Mouse (Mus musculus) T-helper 17 cell (primary cell): ENCODE measurements around the gene Lhx5.

Source experiments
- in situ Hi-C, 2 experiments: fragments of 300-600 bp; cut with MboI, MseI; formaldehyde crosslinking; loops; 1 replicate in 1 of 2; 2 replicates in 1 of 2; pipeline ENCODE4 v1.15.1; 2025; ENCODE audit warnings: high pct_unique_total_duplicates in 2 of 2

The Lhx5 gene

DNA sequence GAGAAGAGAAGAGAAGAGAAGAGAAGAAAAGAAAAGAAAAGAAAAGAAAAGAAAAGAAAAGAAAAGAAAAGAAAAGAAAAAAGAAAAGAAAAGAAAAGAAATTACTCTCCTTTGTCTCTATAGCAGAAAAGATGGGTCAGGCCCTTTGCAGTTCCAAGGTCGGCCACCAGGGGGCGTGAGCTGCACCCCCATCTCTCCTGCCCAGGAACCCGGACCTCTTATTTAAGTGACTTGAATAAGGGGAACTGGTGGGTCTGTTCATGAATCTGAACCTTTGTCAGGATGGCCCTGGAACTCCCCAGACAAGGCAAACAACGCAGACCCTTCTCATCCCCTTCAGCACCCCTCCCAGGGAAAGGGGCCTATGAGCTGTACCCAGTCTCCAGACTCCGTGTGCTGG, 33.6 kb downstream of the Lhx5 start:
- in situ Hi-C loops: no loop called here

DNA sequence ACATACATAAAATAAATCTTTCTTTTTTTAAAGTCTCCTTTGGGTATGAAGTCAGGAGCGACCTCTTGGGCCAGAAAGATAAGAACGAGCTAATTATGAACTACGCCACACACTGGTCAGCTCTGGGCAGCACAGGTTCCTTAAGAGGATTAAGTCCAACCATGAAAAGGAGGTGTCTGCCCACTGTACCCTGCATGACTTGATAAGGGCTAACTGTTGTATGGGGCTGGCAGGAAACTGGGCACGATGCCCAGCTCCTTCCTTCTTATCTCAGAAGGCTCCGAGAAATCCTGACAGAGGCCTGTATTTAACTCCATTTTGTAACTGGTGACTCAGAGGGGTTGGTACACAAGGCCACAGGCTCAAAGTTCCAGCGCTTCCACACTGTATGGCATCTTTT, 34.4 kb downstream of the Lhx5 start:
- in situ Hi-C loops: no loop called here

DNA sequence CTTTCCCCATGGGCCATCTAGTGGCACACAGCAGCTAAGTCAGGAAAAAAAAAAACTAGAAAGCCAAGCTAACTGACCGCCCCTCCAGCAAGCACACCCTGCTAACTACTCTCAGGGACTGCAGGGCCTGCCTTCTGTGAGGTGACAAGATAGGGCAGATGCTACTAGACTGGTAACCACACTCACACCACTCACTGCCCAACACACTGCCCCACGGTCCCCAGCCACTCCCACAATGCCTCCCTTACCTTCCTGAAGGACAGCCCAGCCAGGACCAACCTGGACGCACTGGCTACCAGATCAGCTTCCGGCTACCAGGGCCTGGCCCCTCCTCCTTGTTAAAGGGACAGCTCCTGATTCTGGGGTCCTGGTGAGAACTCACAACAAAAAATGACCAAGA, 35.5 kb downstream of the Lhx5 start:
- in situ Hi-C loops: no loop called here

DNA sequence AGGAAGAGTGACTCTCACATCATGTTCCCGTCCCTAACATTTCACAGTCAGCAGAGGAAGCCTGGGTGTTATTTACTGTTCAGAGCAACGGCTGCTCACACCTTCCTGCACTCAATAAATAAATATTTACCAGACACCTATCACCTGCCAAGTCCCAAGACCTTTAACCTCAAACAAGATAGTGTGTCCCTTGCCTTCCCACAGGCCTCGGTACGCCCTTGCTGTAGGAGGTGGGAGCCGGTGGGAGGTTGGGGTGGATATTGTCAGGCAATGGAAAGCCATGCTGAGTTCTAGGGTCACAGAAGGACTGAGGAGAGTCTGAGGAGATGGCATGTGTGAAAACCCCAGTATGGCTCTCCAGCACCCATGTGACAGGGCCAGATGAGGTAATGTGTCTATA, 36.8 kb downstream of the Lhx5 start:
- in situ Hi-C loops: no loop called here

DNA sequence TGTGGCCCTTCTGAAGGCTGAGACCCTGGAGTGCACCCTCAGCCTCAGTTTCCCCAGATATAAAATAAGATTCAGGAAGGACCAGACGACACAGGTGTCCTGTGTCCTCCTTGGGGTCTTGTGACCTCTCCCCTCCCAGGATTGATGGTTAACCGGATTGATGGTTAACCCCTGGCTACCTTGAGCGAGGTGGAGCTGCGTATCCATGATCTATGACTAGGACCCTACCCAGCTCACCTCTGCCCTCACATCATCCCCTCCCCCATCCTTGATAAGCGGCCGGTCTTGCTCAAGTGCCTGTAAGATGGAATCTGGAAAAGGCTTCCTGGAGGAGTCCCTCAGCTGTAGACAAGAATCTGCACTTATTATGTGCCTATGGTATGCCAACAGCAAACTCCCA, 37.3 kb downstream of the Lhx5 start:
- in situ Hi-C loops: no loop called here

DNA sequence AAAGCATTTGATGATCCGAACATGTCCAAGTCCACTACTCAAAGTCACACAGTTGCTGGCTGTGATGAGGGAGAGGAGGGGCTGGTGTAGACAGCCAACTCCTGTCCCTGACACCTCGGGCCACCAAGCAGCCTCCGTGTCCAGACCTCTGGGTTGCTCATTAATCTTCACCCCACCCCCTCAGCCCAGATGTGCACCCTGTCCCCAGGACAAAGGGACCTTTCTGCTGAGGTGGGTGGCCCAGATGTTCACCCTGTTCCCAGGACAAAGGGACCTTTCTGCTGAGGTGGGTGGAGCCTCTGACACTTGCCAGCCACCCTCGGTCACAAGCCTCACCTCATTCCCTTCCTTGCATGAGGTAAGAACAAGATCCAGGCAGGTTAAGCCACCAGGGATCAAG, 40.0 kb downstream of the Lhx5 start:
- in situ Hi-C loops: no loop called here

DNA sequence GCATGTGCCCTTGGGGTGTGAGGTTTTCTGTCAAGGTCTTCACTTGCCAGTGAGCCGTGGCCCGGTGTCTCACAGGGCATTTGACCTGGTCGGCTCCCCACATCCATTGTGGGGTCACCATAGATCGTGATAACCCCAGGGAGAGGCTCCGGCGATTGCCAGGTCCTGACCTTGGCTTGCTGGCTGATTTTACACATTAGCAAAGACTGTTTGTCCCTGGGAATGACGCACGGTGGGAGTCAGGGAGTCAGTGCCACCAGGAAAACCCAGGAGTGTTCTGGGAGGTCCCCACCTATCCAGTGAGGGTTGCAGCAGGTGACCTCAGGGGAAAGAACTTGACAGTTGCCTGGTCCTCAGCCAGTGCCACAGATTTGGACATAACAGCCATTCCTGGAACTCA, 41.3 kb downstream of the Lhx5 start, which contains the start of gene Sdsl:
Gene Sdsl, minus strand, starts transcription at position 41 of the 400 bp plus-strand sequence.
- in situ Hi-C loops: no loop called here

DNA sequence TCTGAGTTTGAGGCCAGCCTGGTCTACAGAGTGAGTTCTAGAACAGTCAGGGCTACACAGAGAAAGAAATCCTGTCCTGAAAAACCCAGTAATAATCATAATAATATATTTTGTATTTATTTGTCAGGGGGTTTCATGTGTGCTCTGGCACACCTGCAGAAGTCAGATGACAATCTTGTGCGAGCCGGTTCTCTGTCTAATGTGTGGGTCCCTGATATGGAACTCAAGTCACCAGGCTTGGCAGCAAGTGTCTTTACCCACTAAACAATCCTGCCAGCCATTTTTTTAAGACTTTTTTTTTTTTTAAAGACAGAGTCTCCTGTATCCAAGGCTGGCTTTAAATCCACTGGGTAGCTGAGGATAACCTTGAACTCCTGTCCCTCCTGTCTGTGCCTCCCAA, 41.9 kb downstream of the Lhx5 start:
- in situ Hi-C loops: no loop called here

DNA sequence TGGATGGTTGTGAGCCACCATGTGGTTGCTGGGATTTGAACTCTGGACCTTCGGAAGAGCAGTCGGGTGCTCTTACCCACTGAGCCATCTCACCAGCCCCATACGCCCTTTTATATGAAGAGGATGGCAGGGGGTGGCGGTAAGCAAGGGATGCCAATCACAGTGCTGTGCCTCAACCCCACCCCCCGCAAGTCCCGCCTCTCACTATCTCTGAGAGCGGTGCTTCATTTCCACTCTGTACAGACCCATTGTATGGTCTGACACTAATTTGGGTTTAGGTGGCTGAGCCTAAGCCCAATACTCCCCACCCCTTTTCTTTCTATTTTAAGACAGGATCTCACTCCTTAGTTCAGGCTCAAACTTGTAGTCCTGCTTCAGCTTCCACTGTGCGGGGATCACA, 44.4 kb downstream of the Lhx5 start:
- in situ Hi-C loops: no loop called here

DNA sequence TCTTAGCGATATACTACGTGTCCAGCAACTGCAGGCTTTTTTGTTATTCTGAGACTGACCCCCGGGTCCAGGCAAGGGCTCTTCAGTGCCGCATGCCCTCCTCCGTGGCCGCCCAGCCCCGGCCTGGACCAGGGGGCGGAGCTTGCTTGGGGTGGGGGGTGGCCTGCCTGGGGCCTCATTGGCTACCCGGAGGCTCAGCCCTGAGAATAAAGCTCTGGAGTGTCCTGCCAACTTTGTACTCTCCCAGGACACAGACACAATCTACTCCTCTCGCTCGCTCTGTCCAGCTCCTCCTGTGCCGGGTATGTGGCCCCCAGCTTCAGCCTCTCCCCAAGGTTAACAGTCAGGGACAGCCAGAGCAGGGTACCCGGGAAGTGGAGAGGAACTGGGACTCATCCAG, 44.8 kb downstream of the Lhx5 start, which contains the start of gene Sds:
Gene Sds, plus strand, starts transcription at position 231 of the 400 bp plus-strand sequence.
- in situ Hi-C loops: no loop called here

DNA sequence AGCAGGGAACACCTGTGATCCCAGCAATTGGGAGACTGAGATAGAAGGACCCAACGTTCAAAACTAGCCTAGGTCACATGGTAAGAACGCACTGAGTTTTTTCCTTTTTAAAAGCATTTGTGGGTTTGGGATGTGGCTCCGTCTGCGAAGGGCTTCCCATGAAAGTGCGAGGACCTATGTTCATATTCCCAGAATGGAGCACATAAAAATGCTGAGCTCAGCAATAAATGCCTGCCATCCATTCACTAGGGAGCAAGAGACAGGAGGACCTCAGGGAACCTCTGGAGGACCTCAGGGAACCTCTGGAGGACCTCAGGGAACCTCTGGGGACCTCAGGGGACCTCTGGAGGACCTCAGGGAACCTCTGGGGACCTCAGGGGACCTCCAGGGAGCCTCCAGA, 46.5 kb downstream of the Lhx5 start:
- in situ Hi-C loops: no loop called here

DNA sequence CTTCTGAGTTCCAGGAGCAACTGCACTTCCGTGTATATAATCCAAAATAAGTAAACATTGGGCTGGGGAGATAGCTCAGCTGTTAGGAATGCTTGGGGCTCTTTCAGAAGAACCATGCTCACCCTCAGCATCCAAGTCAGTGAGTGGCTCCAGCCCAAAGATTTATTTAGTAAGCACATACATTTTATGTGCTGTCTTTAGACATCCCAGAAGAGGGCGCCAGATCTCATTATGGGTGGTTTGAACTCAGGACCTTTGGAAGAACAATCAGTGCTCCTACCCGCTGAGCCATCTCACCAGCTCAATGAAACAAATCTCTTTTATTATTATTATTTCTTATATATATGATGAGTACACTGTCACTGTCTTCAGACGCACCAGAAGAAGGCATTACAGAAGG, 48.0 kb downstream of the Lhx5 start:
- in situ Hi-C loops: no loop called here

DNA sequence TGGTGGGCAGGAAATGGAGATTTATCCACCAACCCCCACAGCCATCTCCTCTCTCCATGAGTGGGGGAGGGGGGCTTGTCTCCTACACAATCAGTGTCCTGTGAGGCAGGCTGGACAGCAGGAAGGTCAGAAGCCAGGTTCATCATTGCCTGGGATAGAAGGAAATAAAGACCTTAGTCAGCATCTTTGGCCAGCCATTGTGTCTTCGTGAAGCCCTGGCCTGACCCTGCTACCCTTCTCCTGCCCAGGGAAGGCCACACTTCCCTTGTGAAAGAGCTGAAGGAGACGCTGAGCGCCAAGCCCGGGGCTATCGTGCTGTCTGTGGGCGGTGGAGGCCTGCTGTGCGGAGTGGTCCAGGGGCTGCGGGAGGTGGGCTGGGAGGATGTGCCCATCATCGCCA, 49.7 kb downstream of the Lhx5 start:
- in situ Hi-C loops: no loop called here

DNA sequence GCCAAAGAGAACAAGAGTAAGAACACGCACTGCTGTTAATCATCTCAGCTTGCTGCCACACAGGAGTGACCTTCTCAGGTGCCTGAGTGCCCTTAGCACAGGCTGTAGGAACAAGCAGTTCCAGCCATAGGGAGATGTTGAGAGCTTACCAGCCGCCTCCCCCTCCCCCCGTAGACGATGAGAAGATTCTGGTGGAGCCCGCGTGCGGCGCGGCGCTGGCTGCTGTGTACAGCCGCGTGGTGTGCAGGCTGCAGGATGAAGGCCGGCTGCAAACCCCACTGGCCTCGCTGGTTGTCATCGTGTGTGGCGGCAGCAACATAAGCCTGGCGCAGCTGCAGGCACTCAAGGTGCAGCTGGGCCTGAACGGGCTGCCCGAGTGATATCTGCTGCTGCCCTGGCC, 51.9 kb downstream of the Lhx5 start:
- in situ Hi-C loops: no loop called here

DNA sequence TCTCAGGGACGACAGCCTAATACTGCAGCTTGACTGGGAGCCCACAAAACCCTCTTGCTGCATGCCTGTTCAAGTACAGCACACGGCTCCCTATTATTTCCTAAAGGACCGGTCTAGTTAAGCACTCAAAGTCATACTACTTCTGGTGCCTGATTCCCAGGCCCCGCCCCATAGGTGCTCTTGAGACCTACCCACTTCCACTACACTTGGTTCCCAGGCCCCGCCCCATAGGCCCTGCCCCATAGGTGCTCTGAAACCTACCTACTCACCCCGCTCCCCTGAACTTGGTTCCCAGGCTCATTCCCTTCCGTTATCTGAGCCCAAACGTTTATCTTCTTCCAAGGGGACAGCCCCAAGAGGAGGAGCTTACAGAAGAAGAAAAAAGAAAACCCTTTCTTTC, 56.3 kb downstream of the Lhx5 start:
- in situ Hi-C loops: no loop called here

DNA sequence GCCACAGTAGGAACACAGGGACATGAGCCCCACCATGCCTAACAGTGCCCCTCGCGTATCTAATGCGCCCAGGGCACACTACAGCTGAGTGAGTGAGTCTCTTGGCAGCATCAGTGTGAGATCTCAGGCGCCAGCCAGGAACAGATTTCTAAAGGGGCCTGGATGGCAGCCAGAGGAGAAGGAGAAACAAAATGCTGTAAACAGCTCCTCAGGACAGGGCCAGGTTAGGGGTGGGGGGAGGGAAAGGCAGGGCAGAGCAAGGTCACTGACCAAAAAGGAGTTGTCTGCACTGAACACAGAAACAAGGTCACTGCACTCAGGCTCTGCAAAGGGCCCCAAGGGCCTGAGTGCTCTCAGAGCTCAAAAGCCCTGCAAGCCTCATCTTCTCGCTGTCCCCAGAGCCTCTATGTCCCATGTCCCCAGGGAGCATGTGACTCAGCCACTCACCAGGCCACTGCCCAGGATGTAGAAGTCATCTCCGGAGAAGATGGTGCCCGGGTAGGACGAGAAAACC, 59.2 kb downstream of the Lhx5 start:
- in situ Hi-C loops: no loop called here
